Mouse (Mus musculus): Measurements from ENCODE around the gene Nts.
"Not testable (repeated sequence)": the region's sequence is repeated elsewhere in the genome, so short reads cannot be mapped to it uniquely, and the experiment has no call there.

Nts gene

DNA sequence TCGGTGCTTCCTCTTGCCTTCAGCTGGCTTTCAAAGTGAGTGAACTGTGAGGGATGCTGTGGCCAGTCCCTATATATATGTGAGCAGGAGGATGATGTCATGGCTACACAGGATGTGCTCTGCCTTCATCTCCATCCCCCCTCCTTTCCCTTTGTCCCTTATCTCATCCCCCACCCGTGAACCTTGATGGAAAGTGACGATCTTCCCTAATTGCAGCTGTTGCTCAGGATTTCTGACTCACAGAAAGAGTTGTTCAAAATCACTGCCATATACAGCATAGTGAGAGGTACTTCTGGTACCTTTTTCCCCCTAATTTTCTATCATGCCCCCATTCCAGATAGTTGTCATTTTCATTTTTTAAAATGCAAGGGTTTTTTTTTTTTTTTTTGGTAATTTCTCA lies at the start of gene Nts:
Gene Nts, minus strand, starts transcription at position 101 of the 400 bp plus-strand sequence.
- DNase-seq: no peak

GRCm38 (mm10) chr10:102527901-102528300 lies 37.6 kb upstream of the Nts start:
- no peak for DNase-seq

- DNase-seq: no peak
Measured at GRCm38 (mm10) chr10:102514159-102514558, 23.9 kb upstream of the Nts start.

GRCm38 (mm10) chr10:102511807-102512461 lies 21.6 kb upstream of the Nts start, which contains the start of gene Rassf9:
Gene Rassf9 (plus strand): TSS chr10:102512222.
- DNase-seq: peak; percentile 65 to 79

- DNase-seq: no peak
Measured at GRCm38 (mm10) chr10:102511461-102511806, 21.1 kb upstream of the Nts start.

DNA sequence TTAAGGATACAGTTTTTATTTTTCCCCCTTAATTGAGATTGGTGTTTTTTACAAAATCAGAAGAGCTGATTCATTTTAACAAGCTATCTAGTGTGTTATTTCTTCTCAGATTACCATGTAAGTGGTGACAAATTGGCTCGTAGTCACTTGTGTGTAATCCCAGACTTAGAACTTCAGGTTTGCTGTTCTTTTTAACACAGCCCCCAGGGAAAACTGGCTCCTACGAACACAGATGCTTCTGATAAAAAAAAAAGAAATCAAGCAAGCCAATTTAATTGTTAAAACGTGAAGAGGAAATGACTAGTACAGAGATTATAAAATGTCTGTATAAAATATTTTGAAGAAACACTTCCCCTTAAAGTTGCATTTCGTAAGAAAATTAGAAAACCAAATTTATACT lies 17.1 kb upstream of the Nts start:
- DNase-seq: no peak

- peak; percentile 5 to 18 for DNase-seq
Measured at GRCm38 (mm10) chr10:102498754-102499153, 8.5 kb upstream of the Nts start.

- DNase-seq: peak; percentile 72 to 74
Measured at GRCm38 (mm10) chr10:102491792-102492191, 1.5 kb upstream of the Nts start.

GRCm38 (mm10) chr10:102469412-102469811 lies 20.9 kb downstream of the Nts start:
- DNase-seq: no peak

DNA sequence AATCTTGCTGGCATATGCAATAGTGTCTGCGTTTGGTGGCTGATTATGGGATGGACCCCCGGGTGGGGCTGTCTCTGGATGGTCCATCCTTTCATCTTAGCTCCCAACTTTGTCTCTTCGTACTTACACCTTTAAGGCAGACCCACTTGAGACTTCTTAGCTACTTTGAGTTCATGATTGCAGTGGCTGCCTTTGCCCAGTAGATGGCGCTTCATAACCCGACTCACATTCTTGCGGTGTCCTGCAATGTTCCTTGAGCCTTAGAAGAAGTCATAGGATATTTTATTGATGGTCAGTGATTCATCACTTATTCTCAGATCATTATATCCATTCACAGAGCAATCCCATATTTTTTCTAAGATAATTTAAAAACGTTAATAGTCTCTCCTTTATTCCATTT lies 38.5 kb downstream of the Nts start:
- peak; percentile 56 to 58 for DNase-seq

DNA sequence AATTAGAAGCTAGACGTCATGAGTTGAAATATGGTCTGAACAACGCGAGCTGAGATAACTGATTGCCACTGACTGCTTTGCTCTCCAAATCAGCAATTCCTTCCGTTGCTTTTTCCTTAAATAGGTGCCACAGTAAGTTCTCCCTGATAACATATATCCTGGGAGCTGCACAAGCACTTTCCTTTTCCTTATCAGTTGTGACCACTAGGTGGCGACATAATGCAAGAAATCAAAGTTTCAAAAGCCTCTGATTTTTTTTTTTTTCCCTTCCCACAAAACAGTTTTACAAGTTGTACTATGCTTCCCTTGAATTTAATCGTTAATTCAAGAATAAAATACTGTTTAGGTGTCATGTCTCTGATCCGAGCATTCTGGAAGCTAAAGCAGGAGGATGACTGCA lies 40.8 kb downstream of the Nts start:
- DNase-seq: peak; percentile 25 to 51

- no peak for DNase-seq
Measured at GRCm38 (mm10) chr10:102444912-102445556, 45.3 kb downstream of the Nts start.

- DNase-seq: not testable (repeated sequence)
Measured at GRCm38 (mm10) chr10:102435467-102435866, 54.8 kb downstream of the Nts start.

GRCm38 (mm10) chr10:102435048-102435447 lies 55.2 kb downstream of the Nts start:
- peak; percentile 62 to 71 for DNase-seq
